Mouse (Mus musculus) C2C12 (cell line): ENCODE data around the gene Kremen1.

Experiments
- CEBPB ChIP-seq: IDR thresholded peaks from one replicate; pipeline ENCODE4 v1.6.1; 2011; ENCODE audit warnings: low read depth, mild to moderate bottlenecking, control low read depth, moderate library complexity
- CTCF ChIP-seq: IDR thresholded peaks from one replicate; pipeline ENCODE4 v1.5.1; 2011; ENCODE audit not compliant: control insufficient read depth, insufficient read depth, insufficient read length
- MAX ChIP-seq: IDR thresholded peaks from one replicate; pipeline ENCODE4 v1.6.1; 2011; ENCODE audit warnings: mild to moderate bottlenecking, control low read depth
- MYOD1 ChIP-seq: IDR thresholded peaks from one replicate; pipeline ENCODE4 v1.6.1; 2011; ENCODE audit warnings: low read depth; ENCODE audit not compliant: control insufficient read depth, insufficient read length
- MYOG ChIP-seq: IDR thresholded peaks from one replicate; pipeline ENCODE4 v1.6.1; 2011; ENCODE audit not compliant: control insufficient read depth, insufficient read length; ENCODE audit errors: extremely low read depth
- USF1 ChIP-seq: IDR thresholded peaks from one replicate; pipeline ENCODE4 v1.6.1; 2011; ENCODE audit warnings: low read depth, mild to moderate bottlenecking, control low read depth, moderate library complexity

GRCm38 (mm10) chr11:5278463-5278862 is 17.1 kb upstream of the Kremen1 start:
- TF ChIP-seq CTCF = no peak
- TF ChIP-seq MYOG = no peak
- TF ChIP-seq USF1 = no peak
- no peak for TF ChIP-seq MYOD1
- no peak for TF ChIP-seq MAX
- TF ChIP-seq CEBPB = no peak
